Mouse (Mus musculus) limb, embryonic 14.5 days (tissue): ENCODE measurements around the gene Uba5. TPM values are rescaled to one million over a fixed set of nuclear protein-coding genes. Genes with fewer than 3 reads are reported as not detected.
A peak's percentile ranks its signal among the peaks of the same experiment; 100 is the strongest.

ENCODE experiments used
- ATAC-seq: fragments of 200-750 bp; cut with Nextera tagmentation; 2 replicates; pipeline ENCODE4 v1.8.0; 2017; ENCODE audit warnings: low read depth, moderate number of reproducible peaks, moderate TSS enrichment; ENCODE audit not compliant: low FRiP score
- DNase-seq: peaks from one replicate; pipeline ENCODE4 v3.0.0-alpha.2; 2015; ENCODE audit warnings: low spot score
- H3K27ac ChIP-seq: fragments of 300-500 bp; sonication (generic); replicated peaks from 2 replicates; pipeline ENCODE4 v1.5.1; 2014; ENCODE audit warnings: low read depth, mild to moderate bottlenecking, low read length, moderate library complexity, mixed read lengths
- H3K27me3 ChIP-seq: fragments of 300-500 bp; sonication (generic); 2 replicates; pipeline ENCODE4 v1.6.1; 2014; ENCODE audit warnings: low read length, mixed read lengths; ENCODE audit not compliant: control insufficient read depth, insufficient read depth
- H3K36me3 ChIP-seq: fragments of 300-500 bp; sonication (generic); 2 replicates; pipeline ENCODE4 v1.6.1; 2014; ENCODE audit warnings: mild to moderate bottlenecking, low read length, moderate library complexity, mixed read lengths; ENCODE audit not compliant: control insufficient read depth, insufficient read depth
- H3K4me1 ChIP-seq: fragments of 300-500 bp; sonication (generic); 2 replicates; pipeline ENCODE4 v1.6.1; 2014; ENCODE audit warnings: antibody characterized with exemption, low read length, mixed read lengths; ENCODE audit not compliant: control insufficient read depth, insufficient read depth
- H3K4me2 ChIP-seq: fragments of 300-500 bp; sonication (generic); replicated peaks from 2 replicates; pipeline ENCODE4 v1.6.1; 2014; ENCODE audit warnings: low read depth, mild to moderate bottlenecking, low read length, moderate library complexity; ENCODE audit not compliant: severe bottlenecking
- H3K4me3 ChIP-seq: fragments of 300-500 bp; sonication (generic); replicated peaks from 2 replicates; pipeline ENCODE4 v1.5.1; 2014; ENCODE audit warnings: low read length
- H3K9ac ChIP-seq: fragments of 300-500 bp; sonication (generic); 2 replicates; pipeline ENCODE4 v1.6.1; 2014; ENCODE audit warnings: mild to moderate bottlenecking, low read depth, low read length, moderate library complexity; ENCODE audit not compliant: severe bottlenecking
- H3K9me3 ChIP-seq: fragments of 300-500 bp; sonication (generic); 2 replicates; pipeline ENCODE4 v1.6.1; 2016; ENCODE audit warnings: low read length; ENCODE audit not compliant: control insufficient read depth
- POLR2A ChIP-seq: fragments of 200-500 bp; IDR thresholded peaks from 2 replicates; pipeline ENCODE4 v1.8.0; 2012; ENCODE audit warnings: inconsistent platforms, mild to moderate bottlenecking, moderate library complexity, borderline replicate concordance; ENCODE audit not compliant: insufficient read depth, insufficient read length; ENCODE audit errors: extremely low read depth
- WGBS: fragments of 180-500 bp; shearing (Covaris S2); extraction: QIAGEN DNeasy Blood & Tissue Kit; methylation state at CpG from one replicate; pipeline ENCODE4 v1.1.7; 2014; 5-methylcytosine and 5-hydroxymethylcytosine counted together
- polyA plus RNA-seq, 2 experiments: library from polyadenylated mRNA; depleted of rRNA in 1 of 2; stranded (reverse) in 1 of 2; unstranded in 1 of 2; fragments of >200 nt; fragmentation: Nextera tagmentation in 1 of 2; extraction: Ambion mirVana in 1 of 2; gene quantifications; 2 replicates each; pipeline versions ENCODE4 v1.2.1 to v1.2.3; 2012 to 2014

Uba5 gene
- polyA plus RNA-seq, 2 experiments, result 72.5 to 83.0 TPM

DNA sequence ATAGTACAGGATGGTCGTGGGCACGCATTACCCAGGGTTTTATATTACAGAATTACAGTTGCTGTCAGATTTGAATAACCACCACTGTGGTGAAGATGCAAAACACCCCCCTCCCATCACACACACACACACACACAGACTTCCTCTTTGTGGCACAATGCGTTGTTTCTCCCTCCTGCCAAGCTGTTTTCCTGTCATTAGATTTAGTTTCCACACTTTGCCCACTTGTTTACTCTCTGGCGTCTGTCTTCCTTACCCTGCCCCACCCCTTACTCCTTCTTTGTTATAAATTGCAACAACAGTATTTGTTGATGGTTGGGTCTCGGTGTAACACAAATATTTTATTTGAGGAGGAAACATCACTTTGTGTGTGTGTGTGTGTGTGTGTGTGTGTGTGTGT lies 35.3 kb upstream of the Uba5 start:
- no peak for TF ChIP-seq POLR2A
- no peak for DNase-seq
- no peaks in the 10 kb centered on the region for H3K9me3 ChIP-seq
- H3K4me1 ChIP-seq, result peaks cover 5% of the 10 kb centered on the region; the same call in 1 of the 2 replicates
- H3K9ac ChIP-seq, result no peak overlapping the region
- ATAC-seq, result no peak
- 61% methylated on average over 5 of the region's 5 CpGs for WGBS
- no peak overlapping the region for H3K4me3 ChIP-seq
- no peak overlapping the region for H3K27ac ChIP-seq
- H3K4me2 ChIP-seq, result no peak overlapping the region
- H3K36me3 ChIP-seq, result no peaks in the 10 kb centered on the region
- H3K27me3 ChIP-seq, result no peaks in the 10 kb centered on the region

DNA sequence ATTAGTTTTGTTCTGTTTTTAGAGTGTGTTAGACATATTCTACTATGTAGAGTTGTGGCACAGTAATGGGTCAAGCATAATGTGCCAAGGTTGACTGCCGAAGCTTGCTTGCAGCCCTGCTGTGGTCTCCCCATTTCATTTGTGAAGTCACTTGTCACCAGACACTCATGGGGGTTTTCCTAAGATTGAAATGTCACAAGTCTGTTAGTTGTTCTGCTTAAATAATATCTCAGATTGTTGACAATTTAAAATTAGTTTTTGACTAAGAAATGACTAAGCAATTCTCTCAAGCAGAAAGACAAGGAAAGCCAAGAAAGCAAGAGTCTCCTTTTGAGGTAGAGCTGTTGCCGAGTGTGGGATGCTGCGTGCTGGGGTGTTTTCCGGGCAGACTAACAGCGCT lies 30.0 kb upstream of the Uba5 start:
- WGBS, result 89% methylated on average over 5 of the region's 5 CpGs
- ATAC-seq (no peak), DNase-seq (no peak)
- no peaks in the 10 kb centered on the region for H3K36me3 ChIP-seq
- no peak overlapping the region for H3K27ac ChIP-seq
- no peaks in the 10 kb centered on the region for H3K9me3 ChIP-seq
- no peak overlapping the region for H3K4me2 ChIP-seq
- TF ChIP-seq POLR2A, result no peak
- no peak overlapping the region for H3K4me3 ChIP-seq
- H3K27me3 ChIP-seq, result no peaks in the 10 kb centered on the region
- H3K4me1 ChIP-seq, result peaks cover 7% of the 10 kb centered on the region; the same call in 1 of the 2 replicates
- no peak overlapping the region for H3K9ac ChIP-seq

GRCm38 (mm10) chr9:104088555-104088954 lies 25.6 kb upstream of the Uba5 start:
- peak overlapping the region; percentile 72; the same call in 1 of the 2 replicates for H3K27ac ChIP-seq
- no peak for ATAC-seq
- DNase-seq, result peak; percentile 57

GRCm38 (mm10) chr9:104085730-104086429 lies 22.9 kb upstream of the Uba5 start:
- Histone ChIP-seq H3K9ac (no peak overlapping the region), H3K27ac (no peak overlapping the region), H3K4me3 (no peak overlapping the region), H3K36me3 (peaks cover 4% of the 10 kb centered on the region; the same call in 1 of the 2 replicates), H3K9me3 (no peaks in the 10 kb centered on the region), H3K4me1 (peaks cover 7% of the 10 kb centered on the region; the same call in 1 of the 2 replicates), H3K27me3 (no peaks in the 10 kb centered on the region), H3K4me2 (no peak overlapping the region)
- TF ChIP-seq POLR2A, result no peak
- WGBS, result 44% methylated on average over 4 of the region's 4 CpGs
- DNase-seq (no peak), ATAC-seq (no peak)

More at GRCm38 (mm10) chr9:104088555-104088954, 25.6 kb upstream of the Uba5 start:
- TF ChIP-seq POLR2A, result no peak
- Histone ChIP-seq H3K27me3 (no peaks in the 10 kb centered on the region), H3K9me3 (no peaks in the 10 kb centered on the region), H3K4me1 (peaks cover 7% of the 10 kb centered on the region; the same call in 1 of the 2 replicates), H3K4me3 (no peak overlapping the region), H3K4me2 (no peak overlapping the region), H3K9ac (no peak overlapping the region), H3K36me3 (peaks cover 4% of the 10 kb centered on the region; the same call in 1 of the 2 replicates)
- 60% methylated on average over 8 of the region's 8 CpGs for WGBS

- DNase-seq (no peak), ATAC-seq (no peak)
- 82% methylated on average over 3 of the region's 3 CpGs for WGBS
- Histone ChIP-seq H3K36me3 (peaks cover 4% of the 10 kb centered on the region; the same call in 1 of the 2 replicates), H3K4me3 (no peak overlapping the region), H3K4me2 (no peak overlapping the region), H3K9me3 (no peaks in the 10 kb centered on the region), H3K27ac (no peak overlapping the region), H3K4me1 (no peaks in the 10 kb centered on the region), H3K27me3 (no peaks in the 10 kb centered on the region), H3K9ac (no peak overlapping the region)
- TF ChIP-seq POLR2A, result no peak
Observed at GRCm38 (mm10) chr9:104080038-104080437, 17.1 kb upstream of the Uba5 start.
